Mouse (Mus musculus) brain, embryonic 14.5 days (tissue): ENCODE data around the gene Mcmbp.

Experiments used
- CTCF ChIP-seq: fragments of 200-500 bp; IDR thresholded peaks from 2 replicates; pipeline ENCODE4 v1.5.1; 2012; ENCODE audit warnings: inconsistent platforms, mild to moderate bottlenecking, moderate library complexity, borderline replicate concordance; ENCODE audit not compliant: insufficient read depth, insufficient read length; ENCODE audit errors: extremely low read depth
- POLR2A ChIP-seq: fragments of 200-500 bp; IDR thresholded peaks from 2 replicates; pipeline ENCODE4 v1.6.1; 2012; ENCODE audit warnings: mild to moderate bottlenecking, inconsistent platforms, borderline replicate concordance; ENCODE audit not compliant: poor library complexity, insufficient read depth, insufficient read length, severe bottlenecking; ENCODE audit errors: extremely low read depth

DNA sequence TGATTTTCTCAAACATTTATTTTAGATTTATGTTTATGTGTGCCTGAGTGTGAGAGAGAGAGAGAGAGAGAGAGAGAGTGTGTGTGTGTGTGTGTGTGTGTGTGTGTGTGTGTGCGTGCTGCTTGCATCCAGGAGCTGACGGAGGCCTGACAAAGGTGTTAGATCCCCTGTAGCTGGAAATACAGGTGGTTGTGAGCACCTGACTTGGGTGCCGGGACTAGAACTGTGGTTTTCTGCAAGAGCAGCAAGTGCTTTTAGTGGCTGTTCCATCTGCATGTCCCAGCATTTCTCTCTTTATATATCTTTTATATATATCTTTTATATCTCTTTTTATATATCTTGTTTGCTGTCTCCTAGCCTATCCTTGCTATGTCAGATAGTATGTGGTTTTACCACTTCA is 41.6 kb upstream of the Mcmbp start:
- TF ChIP-seq CTCF (no peak), POLR2A (no peak)
